Mouse (Mus musculus): ENCODE measurements at regions not wholly inside any gene's neighbourhood (a gene's known extent, or its start where the extent isn't known, plus 50 kb on each side); places are given as distances from the start of the nearest gene placed in this dataset.

DNA sequence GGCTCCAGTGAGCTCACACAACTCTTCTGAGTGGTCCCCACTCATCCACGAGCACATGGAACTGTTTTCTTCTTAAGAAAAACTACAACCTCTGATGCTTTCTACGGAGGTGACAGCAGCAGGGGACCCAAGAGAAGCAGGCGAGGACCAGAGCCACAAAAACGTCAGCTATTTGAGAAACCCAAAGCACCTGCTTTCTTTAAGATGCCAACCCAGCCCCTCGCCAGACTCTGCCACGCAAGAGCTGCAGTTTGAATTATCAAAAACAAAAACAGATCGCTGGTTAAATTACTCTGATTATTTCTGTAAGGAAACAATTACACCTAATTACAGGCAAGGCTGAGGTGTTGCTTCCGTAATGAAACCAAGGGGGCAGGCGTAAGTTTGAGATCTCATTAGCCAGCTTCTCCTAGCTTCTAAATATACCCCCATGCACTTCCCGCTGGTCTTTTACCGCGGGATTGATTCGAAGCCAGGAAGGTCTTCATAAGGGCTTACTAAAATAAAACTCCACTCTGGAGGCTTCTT, 614.1 kb downstream of the Pdcd6ip start:
- DNase-seq (ENCODE audit: low spot score in 2 of 2) = no peak

- DNase-seq (ENCODE audit: low spot score in 2 of 2) = no peak
Observed at GRCm38 (mm10) chr9:113091881-113092280, 616.2 kb downstream of the Pdcd6ip start.

DNA sequence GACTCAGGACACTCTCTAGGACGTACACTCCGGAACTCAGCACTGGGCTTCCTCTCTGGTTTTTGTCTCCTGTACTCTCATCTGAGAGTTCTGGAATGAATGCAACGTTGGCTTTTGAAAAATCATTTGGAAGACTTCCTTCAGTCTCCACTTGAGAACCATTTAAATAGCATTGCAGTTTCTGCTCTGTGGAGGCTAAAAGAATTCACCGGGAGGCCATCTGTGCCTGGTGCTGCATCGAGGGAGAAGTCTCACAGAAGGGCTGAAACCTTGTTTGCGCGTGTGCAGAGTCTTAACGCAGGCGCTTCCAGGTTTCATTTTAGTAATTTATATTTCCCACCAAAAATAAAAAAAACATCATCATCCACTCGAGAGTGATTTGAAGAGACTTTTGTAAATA, 620.3 kb downstream of the Pdcd6ip start:
- DNase-seq (ENCODE audit: low spot score in 2 of 2) = no peak

GRCm38 (mm10) chr9:113085281-113085810, 622.7 kb downstream of the Pdcd6ip start:
- no peak for DNase-seq (ENCODE audit: low spot score in 2 of 2)

GRCm38 (mm10) chr9:113074866-113075265, 633.2 kb downstream of the Pdcd6ip start:
- no peak for DNase-seq (ENCODE audit: low spot score in 2 of 2)

DNA sequence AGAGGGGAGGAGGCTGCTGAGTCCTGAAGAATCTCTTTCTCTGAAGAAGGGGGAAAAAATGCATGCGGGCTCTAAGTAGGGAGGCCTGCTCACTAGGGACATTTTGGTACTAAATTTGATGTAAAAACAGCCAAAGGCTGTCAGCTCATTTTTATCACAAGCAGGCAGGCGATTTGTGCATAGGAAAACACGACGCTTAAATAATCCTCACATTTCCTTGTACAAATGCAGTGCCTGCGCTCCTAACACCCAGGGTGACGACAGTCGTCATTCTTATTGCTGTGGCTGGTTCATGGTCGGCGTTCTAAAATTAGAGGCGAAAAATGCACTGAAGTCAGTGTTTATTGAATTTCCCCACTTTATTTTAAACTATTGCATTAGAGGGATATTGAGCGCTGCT, 650.6 kb downstream of the Pdcd6ip start:
- no peak for DNase-seq (ENCODE audit: low spot score in 2 of 2)

DNA sequence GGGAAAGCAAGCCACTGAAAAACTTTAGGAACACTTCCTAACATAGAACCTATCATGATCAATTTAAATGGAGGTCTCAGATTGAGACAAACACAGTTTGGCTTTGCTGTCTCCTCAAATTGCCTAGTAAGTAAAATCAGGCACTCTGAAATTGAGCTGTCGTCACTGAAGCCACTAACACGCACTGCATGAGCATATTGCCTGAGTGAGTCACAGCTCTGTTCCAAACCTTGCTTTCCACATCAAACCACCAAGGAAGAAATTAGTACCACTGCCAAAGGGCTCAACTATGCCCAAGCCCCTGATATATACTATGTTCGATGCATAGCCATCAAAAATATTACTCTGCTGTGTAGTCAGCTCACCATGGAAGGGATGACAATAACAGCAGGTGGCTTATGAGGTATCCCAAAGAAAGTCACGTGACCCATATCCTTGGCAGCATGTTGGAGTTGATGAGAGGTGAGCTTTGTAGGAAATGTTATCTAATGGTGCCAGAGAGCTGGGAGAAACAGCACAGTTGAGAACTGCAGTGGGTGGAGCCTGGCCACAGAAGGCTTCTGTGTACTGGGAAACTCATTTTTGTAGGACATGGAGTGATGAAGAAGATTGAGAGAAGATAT, 663.4 kb downstream of the Pdcd6ip start:
- no peak for DNase-seq (ENCODE audit: low spot score in 2 of 2)

DNA sequence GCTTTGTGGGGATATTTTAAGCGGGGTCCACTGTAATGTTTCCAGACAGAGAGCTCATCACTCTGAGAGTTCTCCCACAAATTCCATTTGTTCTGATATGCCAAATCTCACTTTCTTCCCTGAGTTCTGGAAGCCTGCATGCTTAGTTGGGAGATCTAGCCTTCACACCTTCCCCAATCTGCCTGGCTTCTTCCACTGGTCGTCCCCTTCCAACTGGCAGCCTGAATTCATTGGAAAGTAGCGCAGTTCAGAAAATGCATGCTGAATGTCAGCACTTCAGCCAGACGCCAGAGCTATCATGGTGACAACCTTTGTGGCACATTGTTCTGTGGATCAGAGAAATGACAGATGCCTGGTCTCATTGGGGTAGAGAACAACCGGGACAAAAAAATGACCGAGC, 667.2 kb downstream of the Pdcd6ip start:
- no peak for DNase-seq (ENCODE audit: low spot score in 2 of 2)

- no peak for DNase-seq (ENCODE audit: low spot score in 2 of 2)
Observed at GRCm38 (mm10) chr9:113033996-113034395, 674.1 kb downstream of the Pdcd6ip start.

- no peak for DNase-seq (ENCODE audit: low spot score in 2 of 2)
Observed at GRCm38 (mm10) chr9:113029091-113029490, 679.0 kb downstream of the Pdcd6ip start.

DNA sequence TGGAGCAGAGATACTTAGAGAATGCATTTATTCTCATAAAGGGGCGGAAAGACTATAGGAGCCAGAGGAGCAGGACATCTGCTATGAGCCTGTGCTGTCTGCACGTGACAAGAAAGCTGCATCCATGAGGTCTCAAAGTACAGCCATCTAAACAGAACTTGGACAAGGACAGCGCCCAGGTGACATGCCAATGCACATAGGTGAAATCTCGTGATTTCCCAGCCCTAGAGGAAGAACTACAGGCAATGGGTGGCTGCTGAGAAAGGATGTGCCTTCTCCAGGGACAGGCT, 681.2 kb downstream of the Pdcd6ip start:
- no peak for DNase-seq (ENCODE audit: low spot score in 2 of 2)

GRCm38 (mm10) chr9:113026096-113026903, 681.8 kb downstream of the Pdcd6ip start:
- no peak for DNase-seq (ENCODE audit: low spot score in 2 of 2)

DNA sequence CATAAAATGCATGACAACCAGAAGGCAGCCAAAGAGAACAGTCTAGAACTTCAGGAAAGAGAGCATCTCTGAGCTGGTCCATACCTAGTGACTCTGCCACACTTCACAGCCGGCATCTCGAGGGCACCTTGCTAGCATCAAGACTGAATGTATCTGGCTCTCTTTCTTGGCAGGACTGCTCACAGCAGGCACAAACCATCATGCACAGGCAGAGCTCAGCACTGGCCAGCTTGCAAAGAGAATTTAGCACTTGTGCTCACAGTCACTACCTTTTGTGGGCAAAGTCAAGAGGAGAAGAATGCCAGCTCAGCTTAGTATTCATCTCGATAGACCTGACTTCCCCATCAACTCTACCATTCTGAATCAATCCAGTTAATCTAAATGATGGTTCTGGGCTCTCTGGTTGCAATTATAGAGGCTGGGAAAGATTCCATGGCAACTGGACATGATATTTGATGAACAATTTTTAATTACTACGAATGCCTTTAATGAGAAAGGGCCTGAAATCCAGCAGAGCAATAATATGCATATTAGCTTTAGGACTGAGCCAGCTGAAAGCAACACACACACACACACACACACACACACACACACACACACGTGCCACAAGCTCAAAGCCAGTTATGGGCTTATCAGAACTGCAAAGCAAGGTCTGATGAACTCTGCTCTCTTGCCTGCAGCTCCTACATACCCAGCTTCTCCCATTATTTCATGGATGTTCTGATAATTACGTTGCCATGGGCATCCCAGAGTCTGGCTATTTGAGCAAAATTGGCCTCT, 686.0 kb downstream of the Pdcd6ip start:
- no peak for DNase-seq (ENCODE audit: low spot score in 2 of 2)

- no peak for DNase-seq (ENCODE audit: low spot score in 2 of 2)
Observed at GRCm38 (mm10) chr9:113019576-113019975, 688.5 kb downstream of the Pdcd6ip start.

- DNase-seq (ENCODE audit: low spot score in 2 of 2) = no peak
Observed at GRCm38 (mm10) chr9:113008106-113008505, 700.0 kb downstream of the Pdcd6ip start.

GRCm38 (mm10) chr9:112996204-112996603, 711.9 kb downstream of the Pdcd6ip start:
- DNase-seq (ENCODE audit: low spot score in 2 of 2) = peak; percentile 18 to 62

DNA sequence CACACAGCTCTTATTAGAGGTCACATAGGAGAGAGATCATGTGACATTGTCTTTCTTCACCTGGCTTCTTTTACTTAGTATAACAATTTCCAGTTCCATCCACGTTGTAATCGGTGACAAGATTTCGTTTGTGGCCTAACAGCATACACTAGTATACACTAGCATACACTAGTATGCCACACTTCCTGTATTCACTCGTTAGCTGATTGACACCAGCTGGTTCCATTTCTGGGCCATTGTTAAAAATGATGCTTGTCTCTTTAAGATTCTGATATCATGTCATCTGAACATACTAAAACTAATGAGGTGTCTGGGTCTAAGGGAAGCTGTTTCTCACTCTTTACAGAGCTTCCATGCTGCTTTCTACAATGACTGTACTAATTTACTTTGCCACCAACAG, 713.3 kb downstream of the Pdcd6ip start:
- DNase-seq (ENCODE audit: low spot score in 2 of 2) = no peak

GRCm38 (mm10) chr9:112993627-112994026, 714.4 kb downstream of the Pdcd6ip start:
- no peak for DNase-seq (ENCODE audit: low spot score in 2 of 2)

DNA sequence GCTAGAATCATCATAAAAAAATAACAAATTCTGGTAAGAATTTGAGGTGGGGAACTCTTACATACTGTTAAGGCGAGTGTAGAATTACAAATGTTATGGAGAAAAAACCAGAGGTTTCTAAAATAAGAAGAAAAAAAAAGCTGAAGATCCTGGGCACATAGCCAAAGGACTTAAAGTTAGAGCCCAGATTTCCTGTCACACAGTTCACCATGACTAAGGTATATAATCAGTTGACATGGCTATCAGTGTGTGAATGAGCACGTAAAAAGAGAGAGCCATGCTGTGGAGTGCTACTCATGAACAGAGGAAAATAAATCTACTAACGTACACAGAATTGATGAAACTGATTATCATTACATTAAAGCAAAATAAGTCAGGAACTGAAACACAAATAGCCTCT, 715.1 kb downstream of the Pdcd6ip start:
- no peak for DNase-seq (ENCODE audit: low spot score in 2 of 2)

DNA sequence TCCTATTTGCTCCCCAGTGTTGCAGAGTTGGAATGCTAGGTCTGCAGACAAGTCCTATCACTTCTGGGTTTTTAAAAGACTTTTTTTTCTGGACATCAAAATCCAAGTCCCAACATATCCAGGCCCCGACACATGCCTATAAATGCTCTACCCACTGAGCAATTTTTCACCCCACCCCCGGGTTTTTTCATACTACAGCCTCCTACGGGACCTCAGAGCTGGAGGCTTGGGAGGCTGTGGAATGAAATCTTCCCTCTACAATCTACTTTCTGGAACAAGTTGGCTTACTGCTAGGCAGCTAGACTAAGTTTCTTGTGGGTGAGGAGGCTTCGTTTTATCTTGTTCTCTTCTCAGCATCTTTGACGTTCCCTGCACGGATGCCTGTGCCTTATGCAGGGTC, 724.7 kb downstream of the Pdcd6ip start:
- DNase-seq (ENCODE audit: low spot score in 2 of 2) = no peak

- no peak for DNase-seq (ENCODE audit: low spot score in 2 of 2)
Observed at GRCm38 (mm10) chr9:112951567-112951966, 715.8 kb upstream of the Arpp21 start.

DNA sequence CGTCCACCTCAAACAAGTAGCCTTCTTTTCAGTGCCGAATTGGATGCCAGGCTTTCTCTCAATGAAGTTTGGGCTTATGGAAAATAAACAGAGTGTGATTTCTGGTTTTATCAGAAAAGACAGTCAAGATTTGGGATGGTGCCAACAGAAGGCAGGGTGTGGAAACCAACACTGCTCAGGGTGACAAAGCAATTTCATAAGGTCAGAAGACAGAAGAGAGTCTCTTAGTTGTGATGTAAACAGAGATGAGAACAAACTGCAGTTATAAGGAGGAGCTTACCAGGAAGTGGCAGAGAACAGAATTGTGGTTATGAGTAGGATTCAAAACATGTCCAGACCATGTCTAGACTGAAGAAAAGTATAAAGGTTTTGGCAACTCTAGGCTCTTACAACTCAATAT, 714.3 kb upstream of the Arpp21 start:
- no peak for DNase-seq (ENCODE audit: low spot score in 2 of 2)
